Mouse (Mus musculus): Measurements from ENCODE around the gene Smagp.

Gene Smagp

GRCm38 (mm10) chr15:100590436-100590835 is 46.3 kb downstream of the Smagp start:
- no peak for DNase-seq (ENCODE audit: low spot score)

GRCm38 (mm10) chr15:100588297-100588696 is 48.4 kb downstream of the Smagp start:
- DNase-seq (ENCODE audit: low spot score), result no peak

GRCm38 (mm10) chr15:100587166-100587565 is 49.6 kb downstream of the Smagp start:
- no peak for DNase-seq (ENCODE audit: low spot score)

GRCm38 (mm10) chr15:100585931-100586330 is 50.8 kb downstream of the Smagp start:
- DNase-seq (ENCODE audit: low spot score), result no peak

GRCm38 (mm10) chr15:100580108-100580507 is 56.6 kb downstream of the Smagp start:
- no peak for DNase-seq (ENCODE audit: low spot score)

GRCm38 (mm10) chr15:100577972-100578371 is 58.8 kb downstream of the Smagp start:
- DNase-seq (ENCODE audit: low spot score), result no peak

GRCm38 (mm10) chr15:100576810-100577209 is 59.9 kb downstream of the Smagp start:
- no peak for DNase-seq (ENCODE audit: low spot score)

GRCm38 (mm10) chr15:100576392-100576791 is 60.3 kb downstream of the Smagp start:
- no peak for DNase-seq (ENCODE audit: low spot score)

GRCm38 (mm10) chr15:100575366-100575765 is 61.4 kb downstream of the Smagp start:
- DNase-seq (ENCODE audit: low spot score), result no peak

- DNase-seq (ENCODE audit: low spot score), result no peak
These were observed 62.4 kb downstream of the Smagp start for GRCm38 (mm10) chr15:100574378-100574777.

GRCm38 (mm10) chr15:100573946-100574345 is 62.8 kb downstream of the Smagp start:
- DNase-seq (ENCODE audit: low spot score), result no peak
